Mouse (Mus musculus): ENCODE measurements around the gene Shisa2. TPM values are rescaled to one million over a fixed set of nuclear protein-coding genes. Genes with fewer than 3 reads are reported as not detected.

Gene Shisa2
- polyA plus RNA-seq (2015; fragmentation: Nextera tagmentation; extraction: Ambion mirVana), result 13.9 and 14.0 TPM in 2 replicates

- Histone ChIP-seq H3K27me3 (peaks cover 12% of the 10 kb centered on the region; the same call in 1 of the 2 replicates), H3K4me2 (peak within 1 kb of the TSS; percentile 91), H3K9me3 (no peaks in the 10 kb centered on the region), H3K4me1 (peaks cover 23% of the 10 kb centered on the region), H3K36me3 (0 out of 2 replicates have a peak, but pooled peaks cover 3% of the 10 kb centered on the region), H3K9ac (peak within 1 kb of the TSS; percentile 56), H3K27ac (peak within 1 kb of the TSS; percentile 80), H3K4me3 (peak within 1 kb of the TSS; percentile 63)
- peak; percentile 82 for ATAC-seq (ENCODE audit: borderline replicate concordance, extremely low read depth, low FRiP score, low TSS enrichment)
- under 1% methylated on average over 57 of the region's 65 CpGs for WGBS
These were observed at the start of gene Shisa2 for GRCm38 (mm10) chr14:59625158-59625805. Shisa2 (plus strand) TSS chr14:59625308.

GRCm38 (mm10) chr14:59576385-59576784 lies 48.7 kb upstream of the Shisa2 start:
- H3K27me3 ChIP-seq, result no peaks in the 10 kb centered on the region
- no peak overlapping the region for H3K27ac ChIP-seq
- no peak overlapping the region for H3K4me2 ChIP-seq
- no peaks in the 10 kb centered on the region for H3K4me1 ChIP-seq
- 86% methylated on average over 5 of the region's 5 CpGs for WGBS
- ATAC-seq (ENCODE audit: borderline replicate concordance, extremely low read depth, low FRiP score, low TSS enrichment), result no peak
- H3K9ac ChIP-seq, result no peak overlapping the region
- peaks cover 32% of the 10 kb centered on the region for H3K36me3 ChIP-seq
- no peaks in the 10 kb centered on the region for H3K9me3 ChIP-seq
- no peak overlapping the region for H3K4me3 ChIP-seq

- WGBS, result 67% methylated on average over 1 of the region's 1 CpGs
These were observed 34.5 kb upstream of the Shisa2 start for GRCm38 (mm10) chr14:59590614-59591013.

DNA sequence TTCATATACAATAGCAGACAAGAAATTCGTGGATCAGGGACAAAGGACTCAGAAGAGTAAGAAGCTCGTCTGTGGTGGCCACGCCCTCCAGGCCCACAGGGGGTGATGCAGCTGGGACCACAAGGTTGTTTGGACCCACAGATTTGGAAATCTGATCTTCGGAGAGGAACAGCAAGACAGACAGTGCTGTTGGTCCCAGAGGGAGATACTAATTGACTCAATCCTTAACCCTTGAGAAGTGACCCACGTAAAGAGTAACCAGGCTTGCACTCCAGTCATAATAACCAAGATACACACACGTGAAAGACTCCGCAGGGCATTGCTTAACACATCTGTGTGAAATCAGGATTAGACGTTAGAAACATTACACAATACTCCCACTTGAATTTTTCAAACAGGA lies 33.2 kb upstream of the Shisa2 start:
- Histone ChIP-seq H3K4me1 (peaks cover 5% of the 10 kb centered on the region), H3K9me3 (no peaks in the 10 kb centered on the region), H3K27ac (no peak overlapping the region), H3K4me3 (no peak overlapping the region), H3K4me2 (no peak overlapping the region), H3K9ac (no peak overlapping the region), H3K36me3 (peaks cover 43% of the 10 kb centered on the region), H3K27me3 (no peaks in the 10 kb centered on the region)
- ATAC-seq (ENCODE audit: borderline replicate concordance, extremely low read depth, low FRiP score, low TSS enrichment), result no peak
- WGBS, result 82% methylated on average over 8 of the region's 8 CpGs

More at GRCm38 (mm10) chr14:59590614-59591013, 34.5 kb upstream of the Shisa2 start:
- Histone ChIP-seq H3K9me3 (no peaks in the 10 kb centered on the region), H3K27ac (no peak overlapping the region), H3K4me1 (no peaks in the 10 kb centered on the region), H3K4me2 (no peak overlapping the region), H3K4me3 (no peak overlapping the region), H3K27me3 (no peaks in the 10 kb centered on the region), H3K36me3 (peaks cover 55% of the 10 kb centered on the region), H3K9ac (no peak overlapping the region)
- ATAC-seq (ENCODE audit: borderline replicate concordance, extremely low read depth, low FRiP score, low TSS enrichment), result no peak

GRCm38 (mm10) chr14:59592593-59592992 lies 32.5 kb upstream of the Shisa2 start:
- H3K9me3 ChIP-seq, result no peaks in the 10 kb centered on the region
- peaks cover 42% of the 10 kb centered on the region for H3K36me3 ChIP-seq
- H3K4me3 ChIP-seq, result no peak overlapping the region
- H3K27ac ChIP-seq, result no peak overlapping the region
- 91% methylated on average over 3 of the region's 3 CpGs for WGBS
- H3K27me3 ChIP-seq, result no peaks in the 10 kb centered on the region
- H3K9ac ChIP-seq, result no peak overlapping the region
- H3K4me1 ChIP-seq, result peaks cover 8% of the 10 kb centered on the region
- ATAC-seq (ENCODE audit: borderline replicate concordance, extremely low read depth, low FRiP score, low TSS enrichment), result no peak
- no peak overlapping the region for H3K4me2 ChIP-seq

DNA sequence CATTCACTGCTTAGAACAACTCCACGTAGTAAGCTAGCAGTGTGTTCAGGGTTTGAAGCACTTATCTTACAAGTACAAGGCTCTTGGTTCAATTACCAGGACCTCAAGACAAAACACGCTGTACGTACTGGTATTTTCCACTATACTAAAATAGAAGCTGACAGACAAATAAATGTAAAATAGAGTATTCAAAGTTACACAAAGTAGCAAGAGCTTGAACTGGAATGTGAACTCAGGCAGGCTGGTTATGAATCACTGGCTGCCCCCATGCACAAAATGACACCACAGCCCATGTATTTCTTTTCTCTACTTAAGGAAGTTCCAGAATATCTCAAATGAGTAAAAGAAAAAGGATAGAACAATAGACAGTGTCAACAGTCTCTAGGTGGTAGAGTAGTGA lies 30.1 kb upstream of the Shisa2 start:
- Histone ChIP-seq H3K9me3 (no peaks in the 10 kb centered on the region), H3K4me2 (no peak overlapping the region), H3K4me1 (peaks cover 8% of the 10 kb centered on the region), H3K9ac (no peak overlapping the region), H3K36me3 (peaks cover 22% of the 10 kb centered on the region; the same call in 1 of the 2 replicates), H3K27ac (no peak overlapping the region), H3K4me3 (no peak overlapping the region), H3K27me3 (no peaks in the 10 kb centered on the region)
- ATAC-seq (ENCODE audit: borderline replicate concordance, extremely low read depth, low FRiP score, low TSS enrichment), result no peak
- 92% methylated on average over 3 of the region's 3 CpGs for WGBS

DNA sequence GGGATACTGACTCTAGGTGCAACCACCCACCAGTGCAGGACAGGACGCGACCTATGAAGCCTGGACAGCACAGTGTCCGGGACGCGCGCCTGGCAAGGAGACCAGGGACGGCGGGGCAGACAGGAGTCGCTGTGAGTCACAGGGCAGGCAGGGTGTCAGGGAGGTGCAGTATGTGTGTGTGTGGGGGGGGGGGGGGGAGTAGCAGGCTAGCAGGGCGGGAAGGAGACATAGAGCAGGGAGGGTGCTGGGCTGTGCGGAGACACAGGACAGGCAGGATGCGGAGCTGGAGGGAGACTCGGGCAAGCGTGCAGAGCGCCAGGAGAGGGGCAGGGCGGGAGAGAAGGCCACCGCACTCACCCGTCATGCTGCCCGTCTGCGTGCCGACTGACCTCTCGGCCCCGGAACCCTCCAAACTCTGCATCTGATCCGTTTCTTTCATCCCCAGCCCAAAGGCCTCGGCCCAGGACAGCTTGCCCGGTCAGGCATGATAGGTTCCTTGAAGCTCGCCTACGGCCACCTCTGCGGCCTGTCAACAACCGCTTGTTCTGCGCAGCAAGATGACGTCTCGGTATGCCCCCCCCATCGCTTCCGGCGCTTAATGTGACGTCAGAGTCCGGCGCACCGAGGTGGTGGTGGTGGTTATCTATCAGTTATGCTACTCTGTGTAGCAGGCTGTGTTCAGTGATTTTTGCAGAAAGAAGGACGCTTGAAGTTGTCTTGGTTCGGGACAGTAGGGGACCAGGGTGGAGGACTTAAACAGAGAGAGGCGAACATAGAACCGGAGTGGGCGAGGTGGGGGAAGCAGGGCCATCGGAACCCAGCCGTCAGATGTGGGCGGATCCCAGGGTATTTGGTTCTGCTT lies 27.5 kb upstream of the Shisa2 start, which contains the start of gene Cdadc1:
Cdadc1 (minus strand) TSS at position 562 of the 862 bp plus-strand sequence.
- H3K27ac ChIP-seq, result peak within 1 kb of the TSS; percentile 55
- H3K9ac ChIP-seq, result peak within 1 kb of the TSS; percentile 92
- H3K4me1 ChIP-seq, result peaks cover 8% of the 10 kb centered on the region
- no peaks in the 10 kb centered on the region for H3K27me3 ChIP-seq
- H3K4me3 ChIP-seq, result peak within 1 kb of the TSS; percentile 97
- no peaks in the 10 kb centered on the region for H3K9me3 ChIP-seq
- H3K4me2 ChIP-seq, result peak within 1 kb of the TSS; percentile 73
- ATAC-seq (ENCODE audit: borderline replicate concordance, extremely low read depth, low FRiP score, low TSS enrichment), result peak; percentile 93
- WGBS, result under 1% methylated on average over 47 of the region's 48 CpGs
- H3K36me3 ChIP-seq, result 0 out of 2 replicates have a peak, but pooled peaks cover 6% of the 10 kb centered on the region

GRCm38 (mm10) chr14:59598260-59598627 lies 26.9 kb upstream of the Shisa2 start:
- Histone ChIP-seq H3K4me3 (peak overlapping the region; percentile 97), H3K36me3 (0 out of 2 replicates have a peak, but pooled peaks cover 2% of the 10 kb centered on the region), H3K4me2 (peak overlapping the region; percentile 73), H3K9me3 (no peaks in the 10 kb centered on the region), H3K9ac (peak overlapping the region; percentile 92), H3K4me1 (peaks cover 8% of the 10 kb centered on the region), H3K27ac (peak overlapping the region; percentile 53), H3K27me3 (no peaks in the 10 kb centered on the region)
- no peak for ATAC-seq (ENCODE audit: borderline replicate concordance, extremely low read depth, low FRiP score, low TSS enrichment)
- 0% methylated on average over 8 of the region's 8 CpGs for WGBS

DNA sequence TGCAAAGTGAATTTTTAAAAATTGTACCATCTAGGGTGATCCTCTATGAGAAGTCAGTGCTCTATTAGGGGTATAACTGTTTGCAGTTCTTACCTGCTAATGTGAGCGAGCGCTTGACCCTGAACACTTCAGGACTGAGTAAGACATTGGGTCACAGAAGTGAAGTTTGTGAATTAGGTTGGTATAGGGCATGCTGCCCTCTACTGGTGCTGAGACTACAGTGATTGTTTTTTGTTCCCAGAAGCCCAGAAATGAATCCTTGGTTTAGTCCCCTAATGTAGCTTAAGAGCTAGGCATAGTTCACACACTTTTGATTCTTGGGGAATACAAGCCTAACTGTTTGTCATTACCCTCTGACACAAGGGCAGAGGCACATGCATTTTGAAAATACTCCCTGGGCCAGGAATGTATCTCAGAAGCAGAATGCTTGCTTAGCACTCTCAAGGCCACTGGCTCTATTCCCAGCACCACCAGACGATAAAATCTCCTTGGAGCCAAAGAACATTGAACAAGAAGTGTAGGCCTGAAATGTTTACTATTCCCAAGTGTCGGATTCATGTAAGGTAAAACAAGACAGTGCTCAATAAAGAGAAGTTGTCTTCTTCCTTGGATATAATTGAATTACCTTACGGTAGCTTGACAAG lies 21.0 kb upstream of the Shisa2 start:
- no peak overlapping the region for H3K4me2 ChIP-seq
- 51% methylated on average over 5 of the region's 5 CpGs for WGBS

GRCm38 (mm10) chr14:59605671-59606353 lies 19.3 kb upstream of the Shisa2 start:
- 18% methylated on average over 5 of the region's 5 CpGs for WGBS
- H3K9ac ChIP-seq, result no peak overlapping the region
- no peaks in the 10 kb centered on the region for H3K36me3 ChIP-seq
- no peaks in the 10 kb centered on the region for H3K9me3 ChIP-seq
- H3K4me3 ChIP-seq, result no peak overlapping the region
- ATAC-seq (ENCODE audit: borderline replicate concordance, extremely low read depth, low FRiP score, low TSS enrichment), result no peak
- H3K4me1 ChIP-seq, result no peaks in the 10 kb centered on the region
- H3K27ac ChIP-seq, result no peak overlapping the region
- no peak overlapping the region for H3K4me2 ChIP-seq
- no peaks in the 10 kb centered on the region for H3K27me3 ChIP-seq

More for the DNA sequence above, 21.0 kb upstream of the Shisa2 start:
- Histone ChIP-seq H3K27ac (no peak overlapping the region), H3K36me3 (no peaks in the 10 kb centered on the region), H3K4me1 (no peaks in the 10 kb centered on the region), H3K27me3 (no peaks in the 10 kb centered on the region), H3K4me3 (no peak overlapping the region), H3K9me3 (no peaks in the 10 kb centered on the region), H3K9ac (no peak overlapping the region)
- no peak for ATAC-seq (ENCODE audit: borderline replicate concordance, extremely low read depth, low FRiP score, low TSS enrichment)

DNA sequence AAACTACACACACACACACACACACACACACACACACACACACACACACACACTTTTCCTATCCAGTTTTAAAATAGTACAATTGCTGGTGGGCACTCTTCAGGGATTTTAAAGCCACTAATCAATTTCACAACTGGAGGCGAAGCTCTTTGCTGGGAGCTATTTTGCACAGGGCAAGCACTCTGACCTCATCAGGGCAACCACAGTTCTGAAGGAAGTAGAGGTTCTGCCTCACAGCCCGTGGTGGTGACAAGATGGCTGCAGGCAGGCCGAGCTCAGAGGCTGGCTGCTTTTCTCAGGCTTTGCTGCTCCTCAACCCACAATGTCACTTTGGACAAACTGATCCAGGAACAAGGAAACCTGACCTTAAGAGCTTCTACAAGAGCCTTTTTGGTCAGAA lies 18.1 kb upstream of the Shisa2 start:
- 54% methylated on average over 3 of the region's 3 CpGs for WGBS
- no peak overlapping the region for H3K4me2 ChIP-seq
- H3K9ac ChIP-seq, result no peak overlapping the region
- H3K4me1 ChIP-seq, result no peaks in the 10 kb centered on the region
- no peak overlapping the region for H3K4me3 ChIP-seq
- H3K27me3 ChIP-seq, result no peaks in the 10 kb centered on the region
- no peaks in the 10 kb centered on the region for H3K36me3 ChIP-seq
- no peak overlapping the region for H3K27ac ChIP-seq
- no peaks in the 10 kb centered on the region for H3K9me3 ChIP-seq
- no peak for ATAC-seq (ENCODE audit: borderline replicate concordance, extremely low read depth, low FRiP score, low TSS enrichment)
